Comparison of ENCODE assay signal across 8 mouse cellular contexts in the genomic region with DNA sequence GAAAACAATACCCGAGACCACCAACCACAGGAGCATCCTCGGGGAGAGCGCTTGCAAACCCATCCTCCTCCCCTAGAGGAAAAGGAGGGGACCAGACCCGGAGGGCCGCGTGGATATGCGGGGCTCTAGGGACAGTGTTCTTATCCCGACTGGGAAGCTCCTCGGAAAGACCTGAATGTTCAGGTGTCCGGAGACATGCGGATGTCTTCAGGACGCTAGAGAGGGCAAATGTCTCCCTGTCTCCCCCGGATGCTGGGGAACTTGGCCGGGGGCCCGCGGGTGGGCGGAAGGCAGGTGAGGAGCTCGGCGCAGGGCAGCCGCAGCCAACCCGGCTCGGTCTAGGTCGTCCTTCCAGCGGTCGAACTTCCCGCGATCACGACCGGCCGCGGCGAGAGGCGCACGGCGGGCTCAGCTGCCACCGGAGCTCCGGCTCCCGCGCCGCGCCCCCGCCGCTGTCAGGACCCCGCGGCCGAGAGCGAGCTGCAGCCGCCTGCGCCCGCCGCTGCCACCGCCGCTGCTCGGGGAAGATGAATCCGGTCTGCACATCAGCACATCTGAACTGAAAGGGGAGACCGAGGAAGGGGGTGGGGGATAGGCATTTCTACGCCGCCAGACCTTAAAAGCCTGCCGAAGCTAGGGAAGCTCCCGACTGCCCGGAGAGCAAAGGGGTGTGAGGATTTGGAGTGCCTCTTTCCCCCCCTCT. TPM values are rescaled to one million over a fixed set of nuclear protein-coding genes. Genes with fewer than 3 reads are reported as not detected.
DNase-seq lines count a peak whose midpoint lies in the region; ATAC-seq lines count a peak whose summit lies in the region.

No protein-coding gene starts in this region.

- intact Hi-C loops in left cerebral cortex, postnatal 4 days (cut with DNase I) = loop anchor here (5.0 to 10.0 kb wide), 3 partner anchors 117 to 342 kb away; no protein-coding TSS in a partner anchor

- H3K4me3 ChIP-seq in hindbrain, embryonic 11.5 days (ENCODE audit: low read depth, low read length) = peak overlapping the region; percentile 62
- peak overlapping the region; percentile 76 for H3K4me3 ChIP-seq in midbrain, embryonic 10.5 days
- H3K4me3 ChIP-seq in stomach, embryonic 15.5 days (replicated peaks) = peak overlapping the region; percentile 59

- H3K9me3 ChIP-seq in hindbrain, embryonic 11.5 days (ENCODE audit: control insufficient read depth, low read length) = no peaks in the 10 kb centered on the region
- H3K9me3 ChIP-seq in midbrain, embryonic 10.5 days (replicated peaks) = no peaks in the 10 kb centered on the region
- H3K9me3 ChIP-seq in stomach, embryonic 15.5 days = no peaks in the 10 kb centered on the region

- peak overlapping the region; percentile 58 for H3K9ac ChIP-seq in hindbrain, embryonic 11.5 days (ENCODE audit: low read depth, low read length)
- H3K9ac ChIP-seq in stomach, embryonic 15.5 days = peak overlapping the region; percentile 22

- under 1% methylated on average over 60 of the region's 61 CpGs for WGBS in hindbrain, embryonic 11.5 days
- WGBS in midbrain, embryonic 10.5 days = under 1% methylated on average over 61 of the region's 61 CpGs
- WGBS in stomach, embryonic 15.5 days = under 1% methylated on average over 61 of the region's 61 CpGs

- peak overlapping the region; percentile 98 for H3K4me2 ChIP-seq in hindbrain, embryonic 11.5 days (replicated peaks; ENCODE audit: low read depth, low read length)
- H3K4me2 ChIP-seq in stomach, embryonic 15.5 days = peak overlapping the region; percentile 98

- no peaks in the 10 kb centered on the region for H3K36me3 ChIP-seq in hindbrain, embryonic 11.5 days (ENCODE audit: control insufficient read depth, insufficient read depth, low read length)
- no peaks in the 10 kb centered on the region for H3K36me3 ChIP-seq in midbrain, embryonic 10.5 days
- H3K36me3 ChIP-seq in stomach, embryonic 15.5 days = no peaks in the 10 kb centered on the region

- peaks cover 5% of the 10 kb centered on the region for H3K27me3 ChIP-seq in hindbrain, embryonic 11.5 days (ENCODE audit: control insufficient read depth, insufficient read depth, low read length)
- peaks cover 56% of the 10 kb centered on the region for H3K27me3 ChIP-seq in midbrain, embryonic 10.5 days (ENCODE audit: low read depth, poor library complexity, severe bottlenecking)
- peaks cover 13% of the 10 kb centered on the region for H3K27me3 ChIP-seq in stomach, embryonic 15.5 days (replicated peaks)

- ATAC-seq in cerebellum, adult (ENCODE audit: insufficient number of reproducible peaks, low FRiP score, low TSS enrichment) = peak; percentile 31
- ATAC-seq in frontal cortex, adult (ENCODE audit: low TSS enrichment) = peak; percentile 55
- ATAC-seq in hindbrain, embryonic 11.5 days (ENCODE audit: low FRiP score) = peak; percentile 82
- ATAC-seq in stomach, embryonic 15.5 days (ENCODE audit: insufficient read depth, low FRiP score, low read depth) = peak; percentile 50

- no peaks in the 10 kb centered on the region; the same call in 1 of the 2 replicates for H3K4me1 ChIP-seq in hindbrain, embryonic 11.5 days (replicated peaks; ENCODE audit: control insufficient read depth, insufficient read depth, low read length)
- peaks cover 23% of the 10 kb centered on the region for H3K4me1 ChIP-seq in midbrain, embryonic 10.5 days
- peaks cover 11% of the 10 kb centered on the region; the same call in 1 of the 2 replicates for H3K4me1 ChIP-seq in stomach, embryonic 15.5 days

- no peak for DNase-seq in cerebellum, adult 9-10 months
- peak; percentile 76 for DNase-seq in cerebellum, adult 8-10 months
- DNase-seq in hindbrain, embryonic 11.5 days (ENCODE audit: low spot score) = peak; percentile 73
- peak; percentile 54 for DNase-seq in left cerebral cortex, postnatal 4 days
- peak; percentile 66 for DNase-seq in midbrain, embryonic 10.5 days (ENCODE audit: low spot score)

- H3K27ac ChIP-seq in hindbrain, embryonic 11.5 days (ENCODE audit: low read depth, low read length) = no peak overlapping the region
- H3K27ac ChIP-seq in midbrain, embryonic 10.5 days (replicated peaks) = peak overlapping the region; percentile 58
- H3K27ac ChIP-seq in stomach, embryonic 15.5 days = no peak overlapping the region

RNA-seq across cellular contexts. Expression of a gene that starts 0.6 kb away (rescaled TPM):
- 1.3 and 1.6 TPM in 2 replicates for polyA plus RNA-seq in hindbrain, embryonic 11.5 days (2014; fragmentation: Nextera tagmentation; extraction: Ambion mirVana)
- total RNA-seq in left cerebral cortex, postnatal 4 days (2021) = 1 to 10 TPM; 3.4 to 4.5 TPM
- polyA plus RNA-seq in midbrain, embryonic 10.5 days (2016; fragmentation: Nextera tagmentation; extraction: Ambion mirVana) = 0.69 and 1.0 TPM in 2 replicates
- polyA plus RNA-seq in stomach, embryonic 15.5 days (2015; fragmentation: Nextera tagmentation; extraction: Ambion mirVana) = 0.95 and 1.4 TPM in 2 replicates

Comparison
In these comparisons a context has a peak if more than half of its experiments do, and no peak if none do; other contexts are left out.
1. ATAC-seq: peak in every context shown above with its lines; median percentile 82 in hindbrain, embryonic 11.5 days; 55 in frontal cortex, adult; 50 in stomach, embryonic 15.5 days; 31 in cerebellum, adult.